Mouse (Mus musculus): ENCODE data around the gene Srgap2. TPM values are rescaled to one million over a fixed set of nuclear protein-coding genes. Genes with fewer than 3 reads are reported as not detected.

The Srgap2 gene
- polyA plus RNA-seq, 1 experiment from 2014 or later = 14.6 TPM

DNA sequence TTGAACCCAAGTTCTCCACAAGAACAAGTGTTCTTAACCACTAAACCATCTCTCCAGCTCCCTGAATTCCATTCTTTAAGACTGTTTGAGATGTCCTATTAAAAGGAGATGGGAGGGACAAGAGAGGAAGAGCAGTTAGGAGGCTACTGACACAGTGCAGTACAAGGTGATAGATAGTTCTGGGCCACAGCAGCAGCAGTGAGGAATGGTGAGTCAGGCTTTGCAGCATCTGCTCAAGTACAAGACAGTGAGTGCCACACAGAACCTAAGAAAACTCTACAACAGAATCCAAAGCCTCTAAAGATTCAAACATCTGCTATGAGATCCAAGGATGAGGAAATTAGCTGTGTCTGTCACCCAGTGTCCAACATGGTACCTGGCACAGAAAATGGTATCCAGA is 51.8 kb downstream of the Srgap2 start:
- no peak overlapping the region for H3K4me3 ChIP-seq (ENCODE audit: low read depth, low read length)
- ATAC-seq (replicated peaks; ENCODE audit: insufficient number of reproducible peaks, low FRiP score, low TSS enrichment, low read depth) (no peak), DNase-seq (ENCODE audit: low spot score) (no peak)
- no peak overlapping the region for H3K27ac ChIP-seq (replicated peaks; ENCODE audit: low read depth, low read length)
- H3K27me3 ChIP-seq (ENCODE audit: control insufficient read depth, insufficient read depth, low read length) = no peaks in the 10 kb centered on the region
- H3K36me3 ChIP-seq (replicated peaks; ENCODE audit: control insufficient read depth, insufficient read depth, low read depth, low read length) = no peaks in the 10 kb centered on the region
- H3K9me3 ChIP-seq (replicated peaks; ENCODE audit: control insufficient read depth, low read length) = no peaks in the 10 kb centered on the region
- no peaks in the 10 kb centered on the region for H3K4me1 ChIP-seq (ENCODE audit: control insufficient read depth, insufficient read depth, low read length)
- no peak overlapping the region for H3K9ac ChIP-seq (replicated peaks; ENCODE audit: low read length)
- H3K4me2 ChIP-seq (ENCODE audit: low read depth, low read length) = no peak overlapping the region

DNA sequence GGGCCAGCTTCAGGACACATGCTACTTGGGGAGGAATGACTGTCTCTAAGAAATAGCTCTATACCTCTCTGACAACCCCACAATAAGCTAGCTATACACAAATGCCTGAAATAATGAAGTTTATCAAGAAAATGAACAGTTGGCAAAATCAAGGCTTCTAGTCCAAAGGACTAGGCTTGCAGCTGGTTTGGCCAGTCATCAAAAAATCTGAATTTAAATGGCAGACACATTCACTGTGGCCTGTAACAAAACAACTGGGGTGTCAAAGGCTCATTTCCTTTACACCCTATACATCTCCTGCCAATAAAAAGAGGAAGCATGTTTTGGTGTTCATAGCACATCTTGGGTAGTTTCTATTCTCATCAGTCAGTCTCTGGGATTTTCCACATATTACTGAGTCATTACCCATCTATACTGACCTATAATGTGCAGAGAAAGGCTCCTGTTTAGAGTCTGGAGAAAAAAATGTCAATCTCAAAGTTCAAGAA is 53.5 kb downstream of the Srgap2 start:
- Histone ChIP-seq H3K9ac (replicated peaks; ENCODE audit: low read length) (no peak overlapping the region), H3K4me2 (ENCODE audit: low read depth, low read length) (no peak overlapping the region)

GRCm38 (mm10) chr1:131470597-131470996 is 56.6 kb downstream of the Srgap2 start:
- Histone ChIP-seq H3K27ac (replicated peaks; ENCODE audit: low read depth, low read length) (no peak overlapping the region), H3K27me3 (ENCODE audit: control insufficient read depth, insufficient read depth, low read length) (no peaks in the 10 kb centered on the region), H3K4me2 (ENCODE audit: low read depth, low read length) (no peak overlapping the region), H3K9me3 (replicated peaks; ENCODE audit: control insufficient read depth, low read length) (no peaks in the 10 kb centered on the region), H3K4me3 (ENCODE audit: low read depth, low read length) (no peak overlapping the region), H3K9ac (replicated peaks; ENCODE audit: low read length) (no peak overlapping the region), H3K36me3 (replicated peaks; ENCODE audit: control insufficient read depth, insufficient read depth, low read depth, low read length) (no peaks in the 10 kb centered on the region), H3K4me1 (ENCODE audit: control insufficient read depth, insufficient read depth, low read length) (no peaks in the 10 kb centered on the region)
- WGBS = 85% methylated on average over 1 of the region's 1 CpGs
- no peak for ATAC-seq (replicated peaks; ENCODE audit: insufficient number of reproducible peaks, low FRiP score, low TSS enrichment, low read depth)
- DNase-seq (ENCODE audit: low spot score) = no peak

More for the DNA sequence above, 53.5 kb downstream of the Srgap2 start:
- ATAC-seq (replicated peaks; ENCODE audit: insufficient number of reproducible peaks, low FRiP score, low TSS enrichment, low read depth) = no peak
- no peak overlapping the region for H3K4me3 ChIP-seq (ENCODE audit: low read depth, low read length)
- no peaks in the 10 kb centered on the region for H3K27me3 ChIP-seq (ENCODE audit: control insufficient read depth, insufficient read depth, low read length)
- H3K4me1 ChIP-seq (ENCODE audit: control insufficient read depth, insufficient read depth, low read length) = no peaks in the 10 kb centered on the region
- no peak overlapping the region for H3K27ac ChIP-seq (replicated peaks; ENCODE audit: low read depth, low read length)
- no peaks in the 10 kb centered on the region for H3K9me3 ChIP-seq (replicated peaks; ENCODE audit: control insufficient read depth, low read length)
- DNase-seq (ENCODE audit: low spot score) = no peak
- no peaks in the 10 kb centered on the region for H3K36me3 ChIP-seq (replicated peaks; ENCODE audit: control insufficient read depth, insufficient read depth, low read depth, low read length)

GRCm38 (mm10) chr1:131465855-131466254 is 61.3 kb downstream of the Srgap2 start:
- DNase-seq (ENCODE audit: low spot score) = no peak
- Histone ChIP-seq H3K4me1 (ENCODE audit: control insufficient read depth, insufficient read depth, low read length) (no peaks in the 10 kb centered on the region), H3K4me2 (ENCODE audit: low read depth, low read length) (no peak overlapping the region), H3K9me3 (replicated peaks; ENCODE audit: control insufficient read depth, low read length) (no peaks in the 10 kb centered on the region), H3K36me3 (replicated peaks; ENCODE audit: control insufficient read depth, insufficient read depth, low read depth, low read length) (no peaks in the 10 kb centered on the region), H3K27me3 (ENCODE audit: control insufficient read depth, insufficient read depth, low read length) (no peaks in the 10 kb centered on the region), H3K4me3 (ENCODE audit: low read depth, low read length) (no peak overlapping the region), H3K9ac (replicated peaks; ENCODE audit: low read length) (no peak overlapping the region), H3K27ac (replicated peaks; ENCODE audit: low read depth, low read length) (no peak overlapping the region)
- WGBS = 95% methylated on average over 4 of the region's 4 CpGs
- ATAC-seq (replicated peaks; ENCODE audit: insufficient number of reproducible peaks, low FRiP score, low TSS enrichment, low read depth) = no peak

- Histone ChIP-seq H3K36me3 (replicated peaks; ENCODE audit: control insufficient read depth, insufficient read depth, low read depth, low read length) (no peaks in the 10 kb centered on the region), H3K9me3 (replicated peaks; ENCODE audit: control insufficient read depth, low read length) (no peaks in the 10 kb centered on the region), H3K27ac (replicated peaks; ENCODE audit: low read depth, low read length) (no peak overlapping the region), H3K27me3 (ENCODE audit: control insufficient read depth, insufficient read depth, low read length) (no peaks in the 10 kb centered on the region), H3K4me2 (ENCODE audit: low read depth, low read length) (no peak overlapping the region), H3K4me1 (ENCODE audit: control insufficient read depth, insufficient read depth, low read length) (no peaks in the 10 kb centered on the region), H3K4me3 (ENCODE audit: low read depth, low read length) (no peak overlapping the region), H3K9ac (replicated peaks; ENCODE audit: low read length) (no peak overlapping the region)
- WGBS = 95% methylated on average over 6 of the region's 6 CpGs
- ATAC-seq (replicated peaks; ENCODE audit: insufficient number of reproducible peaks, low FRiP score, low TSS enrichment, low read depth) (no peak), DNase-seq (ENCODE audit: low spot score) (no peak)
These were observed 63.1 kb downstream of the Srgap2 start for GRCm38 (mm10) chr1:131463953-131464627.

- 84% methylated on average over 1 of the region's 1 CpGs for WGBS
- Histone ChIP-seq H3K27me3 (ENCODE audit: control insufficient read depth, insufficient read depth, low read length) (no peaks in the 10 kb centered on the region), H3K9me3 (replicated peaks; ENCODE audit: control insufficient read depth, low read length) (no peaks in the 10 kb centered on the region), H3K9ac (replicated peaks; ENCODE audit: low read length) (no peak overlapping the region), H3K4me2 (ENCODE audit: low read depth, low read length) (no peak overlapping the region), H3K4me3 (ENCODE audit: low read depth, low read length) (no peak overlapping the region), H3K4me1 (ENCODE audit: control insufficient read depth, insufficient read depth, low read length) (no peaks in the 10 kb centered on the region), H3K27ac (replicated peaks; ENCODE audit: low read depth, low read length) (no peak overlapping the region), H3K36me3 (replicated peaks; ENCODE audit: control insufficient read depth, insufficient read depth, low read depth, low read length) (no peaks in the 10 kb centered on the region)
- ATAC-seq (replicated peaks; ENCODE audit: insufficient number of reproducible peaks, low FRiP score, low TSS enrichment, low read depth) (no peak), DNase-seq (ENCODE audit: low spot score) (no peak)
These were observed 64.5 kb downstream of the Srgap2 start for GRCm38 (mm10) chr1:131462541-131463067.

DNA sequence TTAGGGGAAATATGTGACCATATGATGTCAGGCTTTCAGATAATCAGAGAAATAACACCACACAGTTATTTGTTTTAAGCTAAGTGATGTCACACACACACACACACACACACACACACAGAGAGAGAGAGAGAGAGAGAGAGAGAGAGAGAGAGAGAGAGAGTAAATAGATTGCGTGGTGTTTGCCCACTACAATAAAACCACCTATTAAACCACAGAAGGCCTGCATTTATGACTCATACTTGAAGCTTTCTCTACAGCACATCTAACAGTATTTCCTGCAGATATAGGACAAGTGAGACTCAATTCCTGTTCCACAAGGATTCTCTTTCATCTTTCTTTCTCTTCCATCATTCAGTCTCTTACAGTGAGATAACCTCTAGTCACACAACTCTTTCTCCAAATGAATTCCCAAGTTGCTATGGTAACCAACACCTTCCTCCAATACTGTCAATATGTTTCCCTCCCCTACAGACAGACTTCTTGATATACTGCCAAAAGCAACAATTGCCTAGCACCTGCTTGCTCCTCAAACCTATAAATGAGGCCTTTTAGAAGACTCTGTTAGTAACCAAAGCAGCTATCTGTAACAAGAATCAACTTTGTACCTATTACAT is 66.1 kb downstream of the Srgap2 start:
- H3K4me3 ChIP-seq (ENCODE audit: low read depth, low read length) = no peak overlapping the region
- 73% methylated on average over 1 of the region's 1 CpGs for WGBS
- DNase-seq (ENCODE audit: low spot score) (no peak), ATAC-seq (replicated peaks; ENCODE audit: insufficient number of reproducible peaks, low FRiP score, low TSS enrichment, low read depth) (no peak)
- no peak overlapping the region for H3K4me2 ChIP-seq (ENCODE audit: low read depth, low read length)
- H3K4me1 ChIP-seq (ENCODE audit: control insufficient read depth, insufficient read depth, low read length) = no peaks in the 10 kb centered on the region
- H3K27ac ChIP-seq (replicated peaks; ENCODE audit: low read depth, low read length) = no peak overlapping the region
- H3K9me3 ChIP-seq (replicated peaks; ENCODE audit: control insufficient read depth, low read length) = no peaks in the 10 kb centered on the region
- H3K27me3 ChIP-seq (ENCODE audit: control insufficient read depth, insufficient read depth, low read length) = no peaks in the 10 kb centered on the region
- no peaks in the 10 kb centered on the region for H3K36me3 ChIP-seq (replicated peaks; ENCODE audit: control insufficient read depth, insufficient read depth, low read depth, low read length)
- no peak overlapping the region for H3K9ac ChIP-seq (replicated peaks; ENCODE audit: low read length)

DNA sequence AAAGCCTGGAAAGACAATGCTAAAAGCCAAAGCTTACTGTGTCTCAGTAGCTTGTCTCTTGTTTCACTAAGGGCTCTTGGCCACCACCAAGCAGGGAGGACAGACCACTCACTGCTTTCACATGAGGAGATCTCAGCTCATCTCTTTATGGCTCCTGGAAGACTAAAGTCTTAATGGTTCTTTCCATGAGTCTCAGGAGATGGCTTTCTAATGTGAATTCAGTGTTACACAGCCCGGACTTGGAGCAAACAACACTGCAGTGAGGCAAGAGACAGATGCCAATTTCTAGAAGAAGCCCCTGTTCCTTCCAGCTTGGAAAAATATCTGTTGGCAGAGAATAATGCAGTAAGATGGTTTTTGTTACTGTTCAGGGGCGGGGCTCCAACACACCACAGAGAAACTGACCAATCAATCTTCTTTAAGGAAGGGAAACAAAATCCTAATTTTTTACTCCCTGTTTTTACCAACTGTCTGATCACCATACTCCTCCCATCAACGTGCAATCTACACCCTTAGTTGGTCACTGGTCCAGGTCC is 71.7 kb downstream of the Srgap2 start:
- no peaks in the 10 kb centered on the region for H3K36me3 ChIP-seq (replicated peaks; ENCODE audit: control insufficient read depth, insufficient read depth, low read depth, low read length)
- H3K4me1 ChIP-seq (ENCODE audit: control insufficient read depth, insufficient read depth, low read length) = no peaks in the 10 kb centered on the region
- 92% methylated on average over 3 of the region's 3 CpGs for WGBS
- no peaks in the 10 kb centered on the region for H3K27me3 ChIP-seq (ENCODE audit: control insufficient read depth, insufficient read depth, low read length)
- H3K4me2 ChIP-seq (ENCODE audit: low read depth, low read length) = no peak overlapping the region
- DNase-seq (ENCODE audit: low spot score) = no peak
- H3K27ac ChIP-seq (replicated peaks; ENCODE audit: low read depth, low read length) = no peak overlapping the region
- ATAC-seq (replicated peaks; ENCODE audit: insufficient number of reproducible peaks, low FRiP score, low TSS enrichment, low read depth) = no peak
- H3K9ac ChIP-seq (replicated peaks; ENCODE audit: low read length) = no peak overlapping the region
- no peak overlapping the region for H3K4me3 ChIP-seq (ENCODE audit: low read depth, low read length)
- H3K9me3 ChIP-seq (replicated peaks; ENCODE audit: control insufficient read depth, low read length) = no peaks in the 10 kb centered on the region

Measured in embryonic facial prominence, embryonic 11.5 days (tissue).